Mouse (Mus musculus) stomach, embryonic 15.5 days (tissue): ENCODE measurements at regions not wholly inside any gene's neighbourhood (a gene's known extent, or its start where the extent isn't known, plus 50 kb on each side); places are given as distances from the start of the nearest gene placed in this dataset.
A peak's percentile ranks its signal among the peaks of the same experiment; 100 is the strongest.

Source experiments
- ATAC-seq: fragments of 200-750 bp; cut with Nextera tagmentation; 2 replicates; pipeline ENCODE4 v1.8.0; 2017; ENCODE audit warnings: low read depth, moderate number of reproducible peaks, moderate TSS enrichment; ENCODE audit not compliant: insufficient read depth, low FRiP score
- H3K27ac ChIP-seq: fragments of 300-500 bp; sonication (generic); 2 replicates; pipeline ENCODE4 v1.5.1; 2015; ENCODE audit warnings: mild to moderate bottlenecking, inconsistent platforms
- H3K27me3 ChIP-seq: fragments of 300-500 bp; sonication (generic); replicated peaks from 2 replicates; pipeline ENCODE4 v1.6.1; 2015; ENCODE audit warnings: inconsistent platforms
- H3K36me3 ChIP-seq: fragments of 300-500 bp; sonication (generic); 2 replicates; pipeline ENCODE4 v1.6.1; 2015; ENCODE audit warnings: inconsistent platforms
- H3K4me1 ChIP-seq: fragments of 300-500 bp; sonication (generic); 2 replicates; pipeline ENCODE4 v1.6.1; 2015; ENCODE audit warnings: inconsistent platforms
- H3K4me2 ChIP-seq: fragments of 300-500 bp; sonication (generic); 2 replicates; pipeline ENCODE4 v1.6.1; 2015; ENCODE audit warnings: mild to moderate bottlenecking, inconsistent platforms
- H3K4me3 ChIP-seq: fragments of 300-500 bp; sonication (generic); replicated peaks from 2 replicates; pipeline ENCODE4 v1.5.1; 2015; ENCODE audit warnings: inconsistent platforms
- H3K9ac ChIP-seq: fragments of 300-500 bp; sonication (generic); 2 replicates; pipeline ENCODE4 v1.6.1; 2015; ENCODE audit warnings: inconsistent platforms
- H3K9me3 ChIP-seq: fragments of 300-500 bp; sonication (generic); 2 replicates; pipeline ENCODE4 v1.6.1; 2016; ENCODE audit warnings: inconsistent platforms
- WGBS: fragments of 180-500 bp; shearing (Covaris S2); methylation state at CpG from one replicate; pipeline ENCODE4 v1.1.7; 2015; 5-methylcytosine and 5-hydroxymethylcytosine counted together

DNA sequence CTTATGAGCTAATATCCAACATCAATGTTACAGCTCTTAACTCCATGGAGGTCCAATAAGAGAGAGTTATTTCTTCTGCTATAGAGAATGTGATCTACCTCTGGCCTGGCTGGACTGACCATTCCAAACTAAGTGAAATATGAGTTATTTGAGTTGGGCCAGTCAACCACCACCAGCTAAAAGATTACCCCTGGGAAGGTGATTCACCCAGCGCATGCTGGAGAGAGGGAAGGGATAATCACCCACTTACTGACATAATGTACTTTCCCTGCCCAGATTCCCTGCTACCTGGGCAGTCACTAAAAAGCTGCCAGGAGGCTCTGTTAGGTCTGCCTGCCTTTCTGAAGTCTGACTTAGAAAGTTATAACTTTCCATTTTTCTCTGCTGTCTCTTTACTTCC lies 216.8 kb downstream of the Hhipl2 start:
- ATAC-seq, result no peak

DNA sequence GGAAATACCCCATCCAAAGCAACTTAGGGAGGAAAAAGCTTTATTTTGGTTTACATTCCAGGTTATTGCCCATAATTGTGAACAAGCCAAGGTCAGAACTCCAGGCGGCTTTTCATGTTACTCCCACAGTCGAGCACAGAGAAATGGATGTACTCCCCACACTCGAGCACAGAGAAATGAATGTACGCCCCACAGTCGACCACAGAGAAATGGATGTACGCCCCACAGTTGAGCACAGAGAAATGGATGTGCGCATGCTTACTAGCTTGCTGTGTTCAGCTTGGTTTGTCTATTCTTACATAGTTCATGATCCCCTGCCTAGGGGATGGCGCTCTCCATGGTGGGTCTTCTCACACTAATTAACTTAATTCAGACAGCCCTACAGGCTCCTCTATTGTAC lies 219.2 kb downstream of the Hhipl2 start:
- H3K4me3 ChIP-seq, result no peak overlapping the region
- 82% methylated on average over 8 of the region's 8 CpGs for WGBS
- H3K27me3 ChIP-seq, result no peaks in the 10 kb centered on the region
- H3K27ac ChIP-seq, result no peak overlapping the region
- H3K9ac ChIP-seq, result no peak overlapping the region
- no peak overlapping the region for H3K4me2 ChIP-seq
- ATAC-seq, result no peak
- H3K36me3 ChIP-seq, result no peaks in the 10 kb centered on the region
- H3K9me3 ChIP-seq, result no peaks in the 10 kb centered on the region
- no peaks in the 10 kb centered on the region for H3K4me1 ChIP-seq

More for the DNA sequence above, 216.8 kb downstream of the Hhipl2 start:
- no peaks in the 10 kb centered on the region for H3K4me1 ChIP-seq
- no peak overlapping the region for H3K9ac ChIP-seq
- H3K4me3 ChIP-seq, result no peak overlapping the region
- no peaks in the 10 kb centered on the region for H3K27me3 ChIP-seq
- no peak overlapping the region for H3K4me2 ChIP-seq
- no peaks in the 10 kb centered on the region for H3K9me3 ChIP-seq
- WGBS, result 100% methylated on average over 1 of the region's 1 CpGs
- no peak overlapping the region for H3K27ac ChIP-seq
- no peaks in the 10 kb centered on the region for H3K36me3 ChIP-seq

DNA sequence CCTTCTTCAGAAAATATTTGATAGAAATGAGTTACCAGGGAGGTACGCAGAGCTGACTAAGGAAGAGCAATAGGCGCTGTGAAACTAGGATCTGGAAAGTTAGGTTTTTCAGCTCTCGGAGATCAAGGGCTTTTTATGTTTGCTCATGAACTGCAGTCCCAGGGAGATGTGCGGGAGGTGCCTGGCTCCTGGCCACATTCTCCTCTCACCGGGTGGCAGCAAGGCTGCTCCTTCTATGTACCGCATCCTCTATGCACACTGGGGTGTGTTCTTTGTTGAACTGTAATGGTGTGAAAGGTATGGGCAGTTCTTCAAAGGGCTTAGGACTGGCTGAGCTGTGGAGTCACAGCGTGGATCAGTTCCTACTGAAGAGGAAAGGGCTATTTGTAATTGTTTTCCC lies 221.3 kb downstream of the Hhipl2 start:
- Histone ChIP-seq H3K4me2 (no peak overlapping the region), H3K4me3 (no peak overlapping the region), H3K9me3 (no peaks in the 10 kb centered on the region), H3K27ac (no peak overlapping the region; the same call in 1 of the 2 replicates), H3K36me3 (no peaks in the 10 kb centered on the region), H3K27me3 (no peaks in the 10 kb centered on the region), H3K9ac (no peak overlapping the region), H3K4me1 (no peaks in the 10 kb centered on the region)
- WGBS, result 37% methylated on average over 7 of the region's 7 CpGs
- ATAC-seq, result no peak

DNA sequence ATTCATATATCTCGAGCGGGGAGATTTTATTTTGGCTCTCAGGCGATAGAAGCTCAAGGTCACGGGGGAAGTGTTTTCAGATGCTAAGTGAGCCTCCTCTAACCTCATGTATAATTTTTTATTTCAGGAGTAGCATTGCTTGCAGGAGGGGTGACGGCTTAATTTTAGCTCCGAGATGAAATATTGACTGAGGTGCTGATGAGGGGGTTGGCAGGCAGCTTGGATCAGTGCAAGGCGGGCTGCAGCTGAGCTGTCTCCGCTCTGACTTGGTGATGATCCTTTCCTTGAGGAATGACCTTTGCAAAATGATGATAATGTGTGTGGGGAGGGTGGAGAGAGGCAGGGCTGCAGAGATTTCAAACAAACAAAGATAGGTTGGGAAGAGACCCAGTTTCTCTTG lies 222.6 kb downstream of the Hhipl2 start:
- ATAC-seq, result no peak
- Histone ChIP-seq H3K4me2 (no peak overlapping the region), H3K4me1 (no peaks in the 10 kb centered on the region), H3K36me3 (no peaks in the 10 kb centered on the region), H3K9me3 (no peaks in the 10 kb centered on the region), H3K27ac (no peak overlapping the region), H3K27me3 (no peaks in the 10 kb centered on the region), H3K4me3 (no peak overlapping the region), H3K9ac (no peak overlapping the region)
- WGBS, result 56% methylated on average over 8 of the region's 8 CpGs

DNA sequence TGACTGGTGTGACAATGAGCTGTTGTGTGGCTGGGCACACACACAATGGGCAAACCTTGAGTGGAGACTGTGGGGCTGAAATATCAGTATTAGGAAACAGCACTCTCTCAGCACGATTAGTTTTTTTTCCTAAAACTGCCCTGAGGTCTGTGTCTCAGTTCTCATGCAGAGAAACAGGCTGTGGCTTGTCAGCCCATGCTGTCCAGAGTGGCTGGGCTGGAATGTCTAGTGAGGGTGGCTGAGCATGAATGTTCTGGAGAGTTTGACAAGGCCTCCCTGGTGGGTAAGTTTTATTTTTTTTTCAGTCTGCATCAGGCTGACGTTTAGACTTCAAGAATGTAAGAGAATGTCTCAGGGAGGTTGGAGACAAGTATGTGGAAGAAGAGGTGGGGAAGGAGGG lies 226.0 kb downstream of the Hhipl2 start:
- no peak overlapping the region for H3K4me3 ChIP-seq
- H3K4me2 ChIP-seq, result no peak overlapping the region
- no peak overlapping the region for H3K9ac ChIP-seq
- no peaks in the 10 kb centered on the region for H3K9me3 ChIP-seq
- H3K27me3 ChIP-seq, result no peaks in the 10 kb centered on the region
- H3K27ac ChIP-seq, result peak overlapping the region; percentile 57
- 25% methylated on average over 2 of the region's 2 CpGs for WGBS
- H3K36me3 ChIP-seq, result no peaks in the 10 kb centered on the region
- no peak for ATAC-seq
- H3K4me1 ChIP-seq, result no peaks in the 10 kb centered on the region

DNA sequence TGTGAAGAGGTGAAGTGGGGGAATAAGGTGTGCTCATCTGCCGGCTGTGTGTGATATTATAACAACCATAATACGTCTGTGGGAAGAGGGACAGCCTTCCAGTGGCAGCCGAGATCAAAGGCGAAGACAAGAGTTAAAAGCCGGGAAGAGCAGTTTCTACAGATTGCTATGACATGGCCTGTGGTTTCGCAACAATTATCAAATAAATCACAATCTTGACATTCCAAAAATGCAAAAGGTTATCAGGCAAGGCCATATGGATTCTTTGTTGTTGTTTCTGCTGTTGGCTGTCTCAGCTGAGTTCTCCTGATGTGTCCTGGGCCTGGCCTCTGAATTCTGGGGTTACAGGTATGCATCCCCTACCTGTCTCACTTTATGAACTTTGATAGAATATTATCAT lies 235.9 kb downstream of the Hhipl2 start:
- H3K4me1 ChIP-seq, result no peaks in the 10 kb centered on the region
- no peak for ATAC-seq
- H3K9ac ChIP-seq, result no peak overlapping the region
- H3K9me3 ChIP-seq, result no peaks in the 10 kb centered on the region
- H3K4me2 ChIP-seq, result no peak overlapping the region
- no peak overlapping the region for H3K27ac ChIP-seq
- no peak overlapping the region for H3K4me3 ChIP-seq
- 55% methylated on average over 6 of the region's 6 CpGs for WGBS
- no peaks in the 10 kb centered on the region for H3K27me3 ChIP-seq
- no peaks in the 10 kb centered on the region for H3K36me3 ChIP-seq

DNA sequence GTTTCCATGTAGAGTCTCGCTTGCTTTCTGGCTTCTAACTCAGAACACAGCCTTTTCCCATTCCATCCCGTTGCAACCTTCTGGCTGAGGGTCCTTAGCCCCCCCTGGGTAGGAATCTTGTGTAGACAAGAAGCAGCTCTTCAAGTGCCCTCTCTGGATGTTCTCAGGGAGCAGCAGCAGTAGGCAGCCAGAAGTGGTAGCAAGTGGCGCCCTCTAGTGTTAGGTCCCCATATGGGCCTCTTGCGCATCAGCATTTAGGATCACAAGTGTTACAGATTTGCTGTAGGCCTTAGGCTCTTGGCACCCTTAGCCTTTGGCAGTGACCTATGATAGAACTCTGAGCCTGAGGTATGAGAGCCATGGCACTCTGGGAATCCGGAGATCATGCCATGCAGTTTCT lies 239.0 kb downstream of the Hhipl2 start:
- no peaks in the 10 kb centered on the region for H3K9me3 ChIP-seq
- no peak for ATAC-seq
- WGBS, result 53% methylated on average over 5 of the region's 5 CpGs
- H3K4me2 ChIP-seq, result no peak overlapping the region
- no peaks in the 10 kb centered on the region for H3K36me3 ChIP-seq
- no peaks in the 10 kb centered on the region for H3K4me1 ChIP-seq
- H3K9ac ChIP-seq, result no peak overlapping the region
- H3K27me3 ChIP-seq, result no peaks in the 10 kb centered on the region
- no peak overlapping the region for H3K4me3 ChIP-seq
- H3K27ac ChIP-seq, result no peak overlapping the region

DNA sequence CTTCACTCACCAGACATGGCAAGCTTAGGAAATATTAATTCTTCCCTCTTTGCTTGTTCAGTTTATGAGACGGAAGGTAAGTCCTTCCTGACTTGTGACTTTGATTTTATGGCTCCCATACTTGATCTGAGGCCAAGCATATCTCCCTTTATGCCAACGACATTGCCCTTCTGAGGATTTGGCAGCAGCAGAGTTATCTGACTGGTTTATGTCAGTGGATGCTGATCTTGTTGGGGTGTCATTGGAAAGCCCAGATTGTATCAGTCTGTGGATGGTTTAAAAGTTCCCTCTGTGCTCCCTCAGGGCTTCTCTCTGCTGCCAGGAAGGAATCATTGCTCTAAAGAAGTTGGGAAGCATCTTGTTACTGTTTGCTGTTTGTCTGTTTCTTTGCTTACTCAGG lies 242.5 kb downstream of the Hhipl2 start:
- H3K9ac ChIP-seq, result no peak overlapping the region
- no peaks in the 10 kb centered on the region for H3K36me3 ChIP-seq
- no peaks in the 10 kb centered on the region for H3K27me3 ChIP-seq
- WGBS, result 69% methylated on average over 2 of the region's 2 CpGs
- H3K4me2 ChIP-seq, result no peak overlapping the region
- H3K9me3 ChIP-seq, result no peaks in the 10 kb centered on the region
- no peaks in the 10 kb centered on the region for H3K4me1 ChIP-seq
- H3K4me3 ChIP-seq, result no peak overlapping the region
- no peak overlapping the region for H3K27ac ChIP-seq
- no peak for ATAC-seq

DNA sequence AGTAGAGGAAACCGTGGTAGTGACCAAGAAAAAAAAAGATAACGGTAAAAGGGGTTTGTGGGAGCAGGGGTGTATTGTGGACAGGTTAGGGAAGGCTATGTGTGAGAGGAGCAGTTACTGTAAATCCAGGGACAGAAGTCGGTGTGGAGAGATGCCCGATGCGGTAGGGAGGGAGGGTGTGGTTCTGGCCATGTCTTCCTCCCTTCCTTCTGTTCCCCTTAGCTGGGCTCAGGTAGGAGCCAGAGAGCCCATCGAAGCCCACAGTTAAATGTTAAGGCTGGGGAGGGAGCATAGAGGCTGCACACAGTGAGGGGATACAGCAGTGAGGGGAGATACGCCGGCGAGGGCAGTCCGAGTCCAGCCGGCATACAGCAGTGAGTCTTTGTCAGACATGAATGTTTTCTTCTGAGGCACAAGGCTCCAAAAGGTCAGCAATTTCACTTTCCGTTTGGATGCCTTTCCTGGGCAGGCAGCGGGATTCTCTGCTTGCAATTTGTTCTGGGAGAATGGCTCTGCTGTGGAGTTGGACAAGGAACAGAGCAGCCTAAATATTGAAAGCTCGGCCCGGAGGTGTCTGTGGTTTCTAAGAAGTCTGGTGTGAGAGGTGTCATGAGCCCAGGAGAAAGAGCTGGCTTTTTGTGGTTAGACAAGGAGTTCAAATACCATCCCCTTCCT lies 244.5 kb downstream of the Hhipl2 start:
- H3K36me3 ChIP-seq, result no peaks in the 10 kb centered on the region
- WGBS, result 73% methylated on average over 15 of the region's 15 CpGs
- no peak for ATAC-seq
- no peak overlapping the region for H3K27ac ChIP-seq
- H3K4me3 ChIP-seq, result no peak overlapping the region
- H3K4me2 ChIP-seq, result no peak overlapping the region
- H3K4me1 ChIP-seq, result no peaks in the 10 kb centered on the region
- H3K27me3 ChIP-seq, result no peaks in the 10 kb centered on the region
- H3K9ac ChIP-seq, result no peak overlapping the region
- H3K9me3 ChIP-seq, result no peaks in the 10 kb centered on the region

DNA sequence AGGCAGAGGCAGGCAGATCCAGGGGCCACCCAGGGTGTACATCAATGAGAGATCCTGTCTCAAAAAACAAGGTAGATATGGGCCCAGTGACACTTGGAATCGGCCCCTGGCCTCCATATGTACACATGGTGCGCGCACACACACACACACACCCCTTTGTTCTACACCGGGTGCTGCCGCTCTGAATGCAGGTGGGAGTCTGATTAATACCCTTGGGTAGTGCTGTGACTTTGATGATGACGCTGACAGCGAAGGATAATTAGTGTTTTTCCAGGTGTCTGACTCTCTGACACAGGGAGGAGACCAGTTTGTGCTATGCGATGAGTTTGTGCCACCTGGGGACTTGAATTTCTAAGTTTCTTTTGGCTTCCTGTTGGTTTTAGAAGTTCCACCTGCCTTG lies 251.3 kb downstream of the Hhipl2 start:
- Histone ChIP-seq H3K4me2 (0 out of 2 replicates have a peak overlapping the region, but pooled peaks have one; percentile 5), H3K9me3 (no peaks in the 10 kb centered on the region), H3K27ac (no peak overlapping the region), H3K4me3 (no peak overlapping the region), H3K36me3 (no peaks in the 10 kb centered on the region), H3K4me1 (no peaks in the 10 kb centered on the region), H3K27me3 (no peaks in the 10 kb centered on the region), H3K9ac (no peak overlapping the region)
- no peak for ATAC-seq
- 69% methylated on average over 8 of the region's 8 CpGs for WGBS

DNA sequence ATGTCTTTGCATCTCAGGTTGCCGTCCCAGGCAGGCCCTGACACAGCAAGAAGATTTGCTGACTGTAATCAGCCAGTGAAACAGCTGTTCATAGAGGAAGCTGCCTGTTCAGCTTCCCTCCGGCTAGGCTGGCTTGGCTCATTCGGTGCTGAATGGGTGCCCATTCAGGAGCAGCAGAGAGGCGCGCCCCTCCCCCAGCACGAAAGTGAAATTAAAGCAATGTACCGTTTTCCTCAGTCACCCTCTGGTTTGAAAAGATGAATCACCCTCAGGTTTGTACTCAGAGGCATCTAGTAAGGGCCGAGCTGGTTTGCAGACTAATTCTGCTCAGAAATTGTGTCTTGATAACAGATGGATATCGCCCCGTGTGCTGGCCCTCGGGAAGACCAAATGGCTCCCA lies 251.7 kb downstream of the Hhipl2 start:
- no peaks in the 10 kb centered on the region for H3K27me3 ChIP-seq
- 37% methylated on average over 11 of the region's 11 CpGs for WGBS
- ATAC-seq, result no peak
- H3K4me1 ChIP-seq, result no peaks in the 10 kb centered on the region
- no peaks in the 10 kb centered on the region for H3K36me3 ChIP-seq
- no peak overlapping the region for H3K9ac ChIP-seq
- H3K9me3 ChIP-seq, result no peaks in the 10 kb centered on the region
- H3K27ac ChIP-seq, result no peak overlapping the region
- H3K4me2 ChIP-seq, result 0 out of 2 replicates have a peak overlapping the region, but pooled peaks have one; percentile 5
- H3K4me3 ChIP-seq, result no peak overlapping the region

DNA sequence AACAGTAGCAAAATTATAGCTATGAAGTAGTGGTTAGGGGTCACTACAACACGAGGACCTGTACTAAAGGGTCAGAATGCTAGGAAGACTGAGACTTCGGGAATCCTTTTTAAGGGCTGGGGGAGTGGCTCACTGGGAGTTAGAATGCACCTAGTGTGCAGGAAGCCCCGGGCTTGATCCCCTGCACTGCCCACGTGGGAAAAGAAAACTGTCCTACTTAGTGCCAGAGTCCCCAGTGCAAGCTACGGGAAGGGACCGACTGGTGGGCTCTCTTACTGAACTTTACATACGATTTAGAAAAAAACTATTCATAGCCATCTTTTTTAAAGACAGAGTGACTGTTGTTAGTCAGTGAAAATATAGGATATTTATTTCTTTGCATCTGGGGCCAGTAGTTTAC lies 252.5 kb downstream of the Hhipl2 start:
- no peak for ATAC-seq
- no peaks in the 10 kb centered on the region for H3K9me3 ChIP-seq
- H3K4me3 ChIP-seq, result no peak overlapping the region
- H3K27me3 ChIP-seq, result no peaks in the 10 kb centered on the region
- no peak overlapping the region for H3K27ac ChIP-seq
- H3K4me2 ChIP-seq, result no peak overlapping the region
- H3K9ac ChIP-seq, result no peak overlapping the region
- no peaks in the 10 kb centered on the region for H3K36me3 ChIP-seq
- H3K4me1 ChIP-seq, result no peaks in the 10 kb centered on the region
- WGBS, result 65% methylated on average over 7 of the region's 7 CpGs

DNA sequence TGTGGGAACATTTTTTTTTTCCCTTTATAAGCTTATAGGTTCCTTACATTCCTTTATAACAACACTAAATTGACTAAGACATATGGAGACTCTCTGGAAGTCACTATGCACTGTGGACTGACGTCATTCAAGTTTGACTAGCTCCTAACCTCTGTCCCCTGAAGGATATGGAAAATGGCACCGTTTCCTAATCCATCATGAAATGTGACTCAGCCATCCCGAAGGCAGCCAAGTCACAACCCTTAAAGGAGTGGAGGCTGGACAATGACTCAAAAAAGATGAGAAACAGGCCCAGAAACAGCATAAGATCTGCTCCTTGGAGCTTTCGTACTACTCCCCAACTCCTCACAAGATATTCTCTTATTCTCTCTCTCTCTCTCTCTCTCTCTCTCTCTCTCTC lies 253.5 kb downstream of the Hhipl2 start:
- 55% methylated on average over 4 of the region's 4 CpGs for WGBS
- no peaks in the 10 kb centered on the region for H3K27me3 ChIP-seq
- no peak overlapping the region for H3K4me3 ChIP-seq
- H3K4me2 ChIP-seq, result no peak overlapping the region
- H3K9ac ChIP-seq, result no peak overlapping the region
- peak; percentile 43; the same call in 1 of the 2 replicates for ATAC-seq
- no peaks in the 10 kb centered on the region for H3K4me1 ChIP-seq
- no peaks in the 10 kb centered on the region for H3K9me3 ChIP-seq
- H3K36me3 ChIP-seq, result no peaks in the 10 kb centered on the region
- peak overlapping the region; percentile 26; the same call in 1 of the 2 replicates for H3K27ac ChIP-seq
